Mouse (Mus musculus): ENCODE results near the gene Relb.

- TF ChIP-seq CTCF (IDR thresholded peaks at IDR 0.05; ENCODE audit: insufficient read depth, low read length) (no peak), POLR2A (IDR thresholded peaks at IDR 0.05; ENCODE audit: borderline replicate concordance, extremely low read depth, low read depth, low read length) (no peak)
Measured at GRCm38 (mm10) chr7:19561431-19561764, 67.8 kb downstream of the Relb start.
